Mouse (Mus musculus) E14TG2a.4 (cell line): ENCODE results near the gene Odf3l2.

Experiments used
- CTCF ChIP-seq: conservative IDR thresholded peaks from 2 replicates; pipeline ENCODE4 v1.5.1; 2014; ENCODE audit warnings: low read length
- POU5F1 ChIP-seq: IDR thresholded peaks from 2 replicates; pipeline ENCODE4 v1.6.1; 2014; ENCODE audit warnings: low read length, borderline replicate concordance

DNA sequence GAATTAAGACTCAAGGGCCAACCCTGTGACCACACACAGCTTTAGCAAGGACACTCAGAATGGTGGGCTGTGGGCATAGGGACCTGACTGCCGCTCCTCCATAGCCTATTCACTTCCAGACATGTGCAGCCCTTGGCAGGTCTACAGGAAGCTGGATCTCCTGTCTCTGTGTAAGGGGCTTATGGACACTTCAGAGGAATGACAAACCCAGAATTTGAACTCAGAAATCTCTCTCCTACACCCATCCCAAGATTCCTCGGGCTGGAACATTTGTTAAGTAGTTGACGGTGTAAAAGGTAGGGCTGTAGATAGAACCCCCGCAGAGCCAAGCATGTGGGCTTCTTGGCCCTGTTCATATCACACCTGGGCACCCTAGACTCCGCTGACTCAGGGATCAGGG is 29.2 kb downstream of the Odf3l2 start:
- no peak for TF ChIP-seq CTCF
- no peak for TF ChIP-seq POU5F1
